Mouse (Mus musculus) heart, postnatal 0 days (tissue): ENCODE measurements at regions not wholly inside any gene's neighbourhood (a gene's known extent, or its start where the extent isn't known, plus 50 kb on each side); places are given as distances from the start of the nearest gene placed in this dataset.

Experiments used
- CTCF ChIP-seq: IDR thresholded peaks from 2 replicates; pipeline ENCODE4 v1.5.1; 2016; ENCODE audit warnings: antibody characterized with exemption, control low read depth, low read depth
- EP300 ChIP-seq: IDR thresholded peaks from 2 replicates; pipeline ENCODE4 v1.6.1; 2016; ENCODE audit warnings: antibody characterized with exemption, low read depth

DNA sequence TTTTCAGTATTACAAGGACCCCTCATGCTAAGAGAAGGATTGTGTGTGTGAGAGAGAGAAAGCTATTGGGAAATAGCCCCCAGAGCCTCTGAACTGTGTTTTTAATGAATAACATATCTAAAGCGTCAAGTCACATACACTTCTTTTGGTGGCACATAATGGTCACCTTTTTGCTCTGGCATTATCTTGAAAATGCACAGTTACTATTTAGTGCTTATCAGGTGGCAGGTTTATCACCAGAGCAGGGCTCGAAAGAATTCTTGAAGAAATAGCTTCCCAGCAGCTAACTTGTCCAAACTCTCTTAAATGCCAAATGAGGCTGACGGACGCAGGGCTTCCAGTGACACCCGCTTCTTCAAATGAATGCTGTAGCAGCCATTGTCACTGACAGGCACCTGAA lies 324.7 kb upstream of the Rsrc1 start:
- no peak for TF ChIP-seq CTCF
- TF ChIP-seq EP300, result no peak
